Mouse (Mus musculus) lung, postnatal 4 days (tissue): ENCODE results near the gene Sgtb.

Experiments used
- DNase-seq, 2 experiments: peaks; one replicate each; pipeline ENCODE4 v3.0.0; 2021

The Sgtb gene

GRCm38 (mm10) chr13:104109816-104110521, 428 bp downstream of the Sgtb start:
- peak; percentile 41 to 49 for DNase-seq

GRCm38 (mm10) chr13:104110526-104110925, 985 bp downstream of the Sgtb start:
- DNase-seq, result no peak

GRCm38 (mm10) chr13:104112266-104112900, 2.8 kb downstream of the Sgtb start:
- no peak for DNase-seq

GRCm38 (mm10) chr13:104113782-104114181, 4.2 kb downstream of the Sgtb start:
- no peak for DNase-seq

GRCm38 (mm10) chr13:104114827-104115226, 5.3 kb downstream of the Sgtb start:
- no peak for DNase-seq

- no peak for DNase-seq
These were observed 12.7 kb downstream of the Sgtb start for GRCm38 (mm10) chr13:104122078-104122840.

- DNase-seq, result no peak
These were observed 14.3 kb downstream of the Sgtb start for GRCm38 (mm10) chr13:104123662-104124381.

GRCm38 (mm10) chr13:104132561-104132960, 23.0 kb downstream of the Sgtb start:
- no peak for DNase-seq

- DNase-seq, result no peak
These were observed 25.1 kb downstream of the Sgtb start for GRCm38 (mm10) chr13:104134510-104135085.

- DNase-seq, result peak; percentile 72 to 86
These were observed 30.0 kb downstream of the Sgtb start for GRCm38 (mm10) chr13:104139369-104140209.

GRCm38 (mm10) chr13:104144871-104145270, 35.3 kb downstream of the Sgtb start:
- DNase-seq, result no peak

- DNase-seq, result no peak
These were observed 36.1 kb downstream of the Sgtb start for GRCm38 (mm10) chr13:104145646-104146045.

- no peak for DNase-seq
These were observed 44.6 kb downstream of the Sgtb start for GRCm38 (mm10) chr13:104154180-104154579.

- DNase-seq, result no peak
These were observed 45.6 kb downstream of the Sgtb start for GRCm38 (mm10) chr13:104155106-104155505.

GRCm38 (mm10) chr13:104155686-104156085, 46.1 kb downstream of the Sgtb start:
- no peak for DNase-seq

GRCm38 (mm10) chr13:104171711-104172110, 62.2 kb downstream of the Sgtb start:
- no peak for DNase-seq

GRCm38 (mm10) chr13:104172498-104172897, 63.0 kb downstream of the Sgtb start:
- no peak for DNase-seq

GRCm38 (mm10) chr13:104176874-104177273, 67.3 kb downstream of the Sgtb start:
- DNase-seq, result no peak

GRCm38 (mm10) chr13:104177796-104178649, 68.5 kb downstream of the Sgtb start, which contains the start of gene Trappc13:
Gene Trappc13 (minus strand): TSS chr13:104178469.
- peak in 1 of 2 experiments; percentile 87 for DNase-seq

GRCm38 (mm10) chr13:104178650-104179121, 69.1 kb downstream of the Sgtb start, which contains the start of gene Trim23:
Gene Trim23 (plus strand): TSS chr13:104178797.
- peak; percentile 97 to 99 for DNase-seq
